Mouse (Mus musculus) embryonic facial prominence, embryonic 15.5 days (tissue): ENCODE measurements around the gene Ptger4. TPM values are rescaled to one million over a fixed set of nuclear protein-coding genes. Genes with fewer than 3 reads are reported as not detected.
A peak's percentile ranks its signal among the peaks of the same experiment; 100 is the strongest.

Experiments used
- ATAC-seq: fragments of 200-750 bp; cut with Nextera tagmentation; 2 replicates; pipeline ENCODE4 v1.8.0; 2017; ENCODE audit warnings: low read depth, moderate TSS enrichment; ENCODE audit not compliant: insufficient number of reproducible peaks, low FRiP score, low TSS enrichment
- H3K27ac ChIP-seq: fragments of 300-500 bp; sonication (generic); replicated peaks from 2 replicates; pipeline ENCODE4 v1.5.1; 2015; ENCODE audit warnings: mild to moderate bottlenecking, inconsistent platforms
- H3K27me3 ChIP-seq: fragments of 300-500 bp; sonication (generic); 2 replicates; pipeline ENCODE4 v1.6.1; 2015; ENCODE audit warnings: inconsistent platforms
- H3K36me3 ChIP-seq: fragments of 300-500 bp; sonication (generic); 2 replicates; pipeline ENCODE4 v1.6.1; 2015; ENCODE audit warnings: mild to moderate bottlenecking, inconsistent platforms
- H3K4me1 ChIP-seq: fragments of 300-500 bp; sonication (generic); 2 replicates; pipeline ENCODE4 v1.6.1; 2015; ENCODE audit warnings: inconsistent platforms
- H3K4me2 ChIP-seq: fragments of 300-500 bp; sonication (generic); replicated peaks from 2 replicates; pipeline ENCODE4 v1.6.1; 2015; ENCODE audit warnings: mild to moderate bottlenecking, inconsistent platforms
- H3K4me3 ChIP-seq: fragments of 300-500 bp; sonication (generic); replicated peaks from 2 replicates; pipeline ENCODE4 v1.5.1; 2015; ENCODE audit warnings: mild to moderate bottlenecking, inconsistent platforms
- H3K9ac ChIP-seq: fragments of 300-500 bp; sonication (generic); 2 replicates; pipeline ENCODE4 v1.6.1; 2015; ENCODE audit warnings: inconsistent platforms
- H3K9me3 ChIP-seq: fragments of 300-500 bp; sonication (generic); replicated peaks from 2 replicates; pipeline ENCODE4 v1.6.1; 2016; ENCODE audit warnings: inconsistent platforms
- WGBS: fragments of 180-500 bp; shearing (Covaris S2); methylation state at CpG from one replicate; pipeline ENCODE4 v1.1.7; 2015; 5-methylcytosine and 5-hydroxymethylcytosine counted together
- polyA plus RNA-seq: library from polyadenylated mRNA; unstranded; fragments of >200 nt; fragmentation: Nextera tagmentation; extraction: Ambion mirVana; gene quantifications from 2 replicates; pipeline ENCODE4 v1.2.1, GENCODE M21; 2015

Ptger4 gene
- polyA plus RNA-seq, 1 experiment from 2014 or later: 5.0 TPM

GRCm38 (mm10) chr15:5193833-5194232, 50.2 kb downstream of the Ptger4 start:
- Histone ChIP-seq H3K4me2 (no peak overlapping the region), H3K27ac (no peak overlapping the region), H3K9ac (no peak overlapping the region), H3K36me3 (peaks cover 19% of the 10 kb centered on the region; the same call in 1 of the 2 replicates), H3K9me3 (no peaks in the 10 kb centered on the region), H3K4me1 (no peaks in the 10 kb centered on the region), H3K4me3 (no peak overlapping the region), H3K27me3 (no peaks in the 10 kb centered on the region)
- 71% methylated on average over 3 of the region's 3 CpGs for WGBS
- no peak for ATAC-seq

DNA sequence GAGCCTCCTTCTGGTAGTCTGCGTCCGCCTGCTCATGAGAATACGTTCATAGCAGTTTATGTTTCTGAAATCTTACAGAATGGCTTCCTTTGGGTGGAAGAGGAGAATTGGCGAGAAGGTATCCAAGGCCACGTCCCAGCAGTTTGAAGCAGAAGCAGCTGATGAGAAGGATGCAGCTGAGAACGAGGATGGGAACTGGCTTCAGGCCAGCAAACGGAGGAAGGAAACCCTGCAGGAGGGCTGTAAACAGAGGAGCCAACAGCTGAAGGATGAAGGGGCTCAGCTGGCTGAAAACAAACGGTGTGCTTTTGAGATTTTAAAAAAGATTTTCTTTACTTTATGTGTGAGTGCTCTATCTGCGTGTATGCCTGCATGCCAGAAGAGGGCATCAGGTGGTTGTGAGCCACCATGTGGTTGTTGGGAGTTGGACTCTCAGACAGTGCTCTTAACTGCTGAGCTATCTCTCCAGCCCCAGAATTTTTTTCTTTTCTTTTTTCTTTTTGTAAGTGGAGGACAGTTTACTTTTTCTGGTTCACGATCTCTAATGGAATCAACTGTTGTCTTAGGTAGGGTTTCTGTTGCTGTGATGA, 54.4 kb downstream of the Ptger4 start:
- Histone ChIP-seq H3K4me2 (no peak overlapping the region), H3K36me3 (peaks cover 19% of the 10 kb centered on the region; the same call in 1 of the 2 replicates), H3K27me3 (no peaks in the 10 kb centered on the region), H3K9me3 (no peaks in the 10 kb centered on the region), H3K27ac (no peak overlapping the region), H3K9ac (no peak overlapping the region), H3K4me3 (no peak overlapping the region), H3K4me1 (peaks cover 14% of the 10 kb centered on the region)
- WGBS: 67% methylated on average over 10 of the region's 10 CpGs
- no peak for ATAC-seq

DNA sequence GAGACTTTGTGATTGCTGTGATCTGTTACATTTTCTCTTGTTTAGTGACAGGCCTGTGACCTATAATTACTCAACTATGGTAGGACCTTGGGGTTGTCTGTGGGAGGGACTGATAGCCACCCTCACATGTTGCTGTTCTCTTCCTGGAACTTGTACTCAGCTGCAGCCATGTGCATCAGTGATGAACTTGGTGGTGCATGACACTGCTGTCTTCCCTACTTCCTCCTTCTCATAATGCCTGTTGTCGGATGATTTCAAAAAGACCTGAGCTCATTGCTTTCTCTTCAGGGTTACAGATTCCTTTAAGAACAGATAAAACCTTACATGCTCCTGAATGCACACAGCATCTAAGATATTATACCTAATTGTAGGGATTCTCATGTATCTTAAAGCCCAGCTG, 56.0 kb downstream of the Ptger4 start:
- no peak overlapping the region for H3K4me3 ChIP-seq
- peaks cover 18% of the 10 kb centered on the region for H3K4me1 ChIP-seq
- H3K27ac ChIP-seq: no peak overlapping the region
- WGBS: 93% methylated on average over 1 of the region's 1 CpGs
- no peak for ATAC-seq
- no peak overlapping the region for H3K9ac ChIP-seq
- H3K27me3 ChIP-seq: no peaks in the 10 kb centered on the region
- peaks cover 19% of the 10 kb centered on the region; the same call in 1 of the 2 replicates for H3K36me3 ChIP-seq
- H3K9me3 ChIP-seq: no peaks in the 10 kb centered on the region
- no peak overlapping the region for H3K4me2 ChIP-seq

GRCm38 (mm10) chr15:5187116-5187515, 56.9 kb downstream of the Ptger4 start:
- no peaks in the 10 kb centered on the region for H3K9me3 ChIP-seq
- peaks cover 19% of the 10 kb centered on the region; the same call in 1 of the 2 replicates for H3K36me3 ChIP-seq
- H3K27me3 ChIP-seq: no peaks in the 10 kb centered on the region
- H3K27ac ChIP-seq: no peak overlapping the region
- ATAC-seq: no peak
- 41% methylated on average over 4 of the region's 4 CpGs for WGBS
- H3K4me2 ChIP-seq: no peak overlapping the region
- peaks cover 18% of the 10 kb centered on the region for H3K4me1 ChIP-seq
- H3K9ac ChIP-seq: no peak overlapping the region
- H3K4me3 ChIP-seq: no peak overlapping the region

DNA sequence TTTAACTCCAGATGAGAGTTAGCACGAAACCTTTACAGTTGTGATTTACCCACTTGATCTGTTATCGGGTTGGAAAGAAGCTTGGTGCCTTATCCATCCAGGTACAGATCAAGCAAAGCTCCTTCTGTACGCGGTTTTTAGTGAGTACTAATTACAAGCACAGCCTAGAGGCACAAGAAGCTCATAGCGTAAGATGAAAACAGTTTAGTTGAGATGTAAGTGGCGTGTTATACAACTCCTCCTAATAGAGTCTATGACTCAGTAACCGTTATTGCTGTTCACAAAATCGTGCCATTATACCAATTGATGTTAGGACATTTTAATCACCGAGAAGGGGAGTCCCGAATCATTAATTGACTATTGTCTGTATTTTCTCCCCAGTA, 57.7 kb downstream of the Ptger4 start:
- Histone ChIP-seq H3K27me3 (no peaks in the 10 kb centered on the region), H3K36me3 (peaks cover 12% of the 10 kb centered on the region; the same call in 1 of the 2 replicates), H3K4me2 (peak overlapping the region; percentile 67), H3K4me3 (peak overlapping the region; percentile 99), H3K4me1 (peaks cover 18% of the 10 kb centered on the region), H3K27ac (peak overlapping the region; percentile 91; the same call in 1 of the 2 replicates), H3K9me3 (no peaks in the 10 kb centered on the region), H3K9ac (peak overlapping the region; percentile 81)
- ATAC-seq: no peak
- WGBS: 30% methylated on average over 10 of the region's 10 CpGs

DNA sequence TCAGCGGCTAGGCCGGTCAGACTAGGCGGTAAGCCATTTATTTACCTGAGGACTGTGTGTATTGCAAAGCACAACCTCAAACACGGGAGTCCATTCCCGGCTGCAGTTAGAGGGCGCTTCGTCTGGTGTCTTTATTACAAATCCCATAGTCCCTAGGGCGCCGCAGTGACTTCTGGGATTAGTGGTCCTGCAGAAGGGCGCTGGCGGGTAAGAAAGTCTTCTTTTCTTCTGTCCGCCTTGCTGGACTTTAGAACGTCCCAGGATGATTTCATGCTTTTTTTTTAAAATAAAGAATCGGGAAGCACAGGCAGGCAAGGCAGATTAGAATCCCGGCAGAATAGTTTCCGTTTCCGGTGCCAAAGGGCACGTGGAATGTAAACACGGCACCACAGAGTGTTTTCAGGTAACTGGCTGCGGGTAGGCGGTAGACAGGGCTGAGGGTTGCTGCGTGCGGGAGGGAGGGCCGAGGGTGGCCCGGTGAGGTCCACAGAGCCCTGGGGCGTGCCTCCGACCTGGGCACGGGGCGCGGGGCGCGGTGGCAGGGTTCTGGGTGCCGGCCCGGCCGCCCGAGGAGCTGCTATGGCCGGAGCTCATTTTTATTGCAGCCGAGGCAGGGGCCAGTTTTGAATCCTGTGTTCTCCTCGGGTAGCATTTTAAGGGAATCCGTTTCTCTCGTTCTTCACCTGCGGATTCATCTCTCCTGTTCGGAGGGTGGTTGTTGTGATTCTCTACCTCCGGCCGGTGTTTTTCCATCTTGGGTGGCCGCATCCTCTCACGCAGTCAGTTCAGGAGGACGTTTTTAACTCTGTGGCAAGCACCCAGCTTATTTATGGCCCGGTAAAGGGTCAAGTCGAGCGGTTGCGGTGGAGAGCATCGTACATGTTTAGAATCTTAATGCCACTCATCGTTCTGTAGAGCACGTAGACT, 58.4 kb downstream of the Ptger4 start, which contains the start of gene Ttc33:
TSS of gene Ttc33 (plus strand) at position 160 of the 927 bp plus-strand sequence.
- peak; percentile 74 for ATAC-seq
- H3K36me3 ChIP-seq: peaks cover 8% of the 10 kb centered on the region; the same call in 1 of the 2 replicates
- 1% methylated on average over 55 of the region's 55 CpGs for WGBS
- H3K9me3 ChIP-seq: no peaks in the 10 kb centered on the region
- no peaks in the 10 kb centered on the region for H3K27me3 ChIP-seq
- peak within 1 kb of the TSS; percentile 91 for H3K27ac ChIP-seq
- H3K4me3 ChIP-seq: peak within 1 kb of the TSS; percentile 99
- H3K4me1 ChIP-seq: peaks cover 18% of the 10 kb centered on the region
- H3K4me2 ChIP-seq: peak within 1 kb of the TSS; percentile 67
- H3K9ac ChIP-seq: peak within 1 kb of the TSS; percentile 81

DNA sequence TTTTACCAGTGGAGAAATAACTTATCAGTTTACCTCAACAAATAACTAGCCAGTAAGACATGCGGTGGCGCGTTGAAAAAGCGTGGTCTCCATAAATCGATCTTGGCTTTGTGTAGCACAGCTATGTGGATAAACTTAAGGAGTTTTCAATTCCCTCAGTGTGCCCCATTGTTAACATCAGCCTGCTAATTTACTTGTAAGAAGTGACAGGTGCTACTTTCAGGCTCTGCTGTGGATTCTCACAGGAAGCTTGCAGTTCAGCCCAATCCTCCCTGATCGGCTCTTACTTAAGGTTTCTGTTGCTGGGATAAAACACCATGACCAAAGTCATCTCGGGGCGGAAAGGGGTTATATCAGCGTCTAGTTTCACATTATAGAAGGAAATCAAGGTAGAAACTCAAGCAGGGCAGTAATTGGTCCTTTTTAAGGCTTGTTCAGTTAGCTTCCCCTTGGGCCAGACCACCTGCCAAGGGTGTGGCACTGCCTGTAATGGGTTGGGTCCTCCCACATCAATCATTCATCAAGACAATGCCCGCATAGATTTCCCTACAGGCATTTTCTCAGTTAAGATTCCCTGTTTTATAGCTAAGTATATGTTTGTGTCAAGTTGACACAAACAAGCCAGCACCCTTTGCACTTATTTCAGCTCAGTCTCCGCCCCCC, 59.2 kb downstream of the Ptger4 start:
- H3K27ac ChIP-seq: peak overlapping the region; percentile 91
- H3K4me3 ChIP-seq: peak overlapping the region; percentile 99
- H3K36me3 ChIP-seq: peaks cover 4% of the 10 kb centered on the region; the same call in 1 of the 2 replicates
- WGBS: 33% methylated on average over 11 of the region's 11 CpGs
- H3K27me3 ChIP-seq: no peaks in the 10 kb centered on the region
- no peaks in the 10 kb centered on the region for H3K9me3 ChIP-seq
- peaks cover 18% of the 10 kb centered on the region for H3K4me1 ChIP-seq
- ATAC-seq: peak; percentile 27; the same call in 1 of the 2 replicates
- H3K4me2 ChIP-seq: peak overlapping the region; percentile 67
- H3K9ac ChIP-seq: peak overlapping the region; percentile 81

DNA sequence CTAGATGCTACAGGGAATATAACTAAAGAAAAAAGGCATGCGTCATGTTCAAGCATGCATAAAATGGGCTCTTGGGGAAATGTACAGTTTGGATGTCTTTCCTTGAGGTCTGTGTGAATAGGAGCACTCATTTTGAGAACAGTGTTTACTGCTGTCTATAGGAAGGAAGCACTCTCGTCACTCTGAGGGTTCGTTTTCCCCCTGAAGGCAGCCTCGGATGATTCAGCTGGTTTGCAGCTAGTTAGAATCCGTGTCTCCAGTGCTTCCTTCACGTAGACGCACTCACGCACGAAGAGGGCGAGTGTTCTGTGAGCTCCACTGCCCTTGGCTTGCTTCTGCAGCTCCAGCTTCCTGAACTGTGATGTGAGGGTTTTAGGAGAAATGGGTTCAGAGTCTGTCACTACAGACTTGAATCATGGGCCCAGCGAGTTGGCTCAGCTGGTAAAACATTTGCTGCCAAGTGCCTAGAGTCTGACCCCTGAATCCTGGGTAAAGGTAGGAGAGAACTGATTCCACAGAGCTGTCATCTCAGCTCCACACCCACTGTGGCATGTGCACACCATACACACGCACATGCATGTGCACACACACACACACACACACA, 70.7 kb downstream of the Ptger4 start:
- no peak overlapping the region for H3K4me3 ChIP-seq
- peaks cover 63% of the 10 kb centered on the region for H3K36me3 ChIP-seq
- no peak for ATAC-seq
- no peaks in the 10 kb centered on the region for H3K4me1 ChIP-seq
- no peaks in the 10 kb centered on the region for H3K9me3 ChIP-seq
- no peak overlapping the region for H3K4me2 ChIP-seq
- no peak overlapping the region for H3K27ac ChIP-seq
- H3K27me3 ChIP-seq: no peaks in the 10 kb centered on the region
- H3K9ac ChIP-seq: no peak overlapping the region
- 74% methylated on average over 12 of the region's 12 CpGs for WGBS

GRCm38 (mm10) chr15:5165121-5165773, 78.7 kb downstream of the Ptger4 start:
- H3K9ac ChIP-seq: no peak overlapping the region
- peaks cover 51% of the 10 kb centered on the region for H3K36me3 ChIP-seq
- WGBS: 82% methylated on average over 12 of the region's 12 CpGs
- H3K27me3 ChIP-seq: no peaks in the 10 kb centered on the region
- no peak overlapping the region for H3K4me2 ChIP-seq
- H3K9me3 ChIP-seq: no peaks in the 10 kb centered on the region
- no peaks in the 10 kb centered on the region for H3K4me1 ChIP-seq
- no peak overlapping the region for H3K4me3 ChIP-seq
- no peak overlapping the region for H3K27ac ChIP-seq
- no peak for ATAC-seq

- Histone ChIP-seq H3K9ac (no peak overlapping the region), H3K27ac (no peak overlapping the region), H3K27me3 (no peaks in the 10 kb centered on the region), H3K4me1 (peaks cover 8% of the 10 kb centered on the region; the same call in 1 of the 2 replicates), H3K4me3 (no peak overlapping the region), H3K9me3 (no peaks in the 10 kb centered on the region), H3K4me2 (no peak overlapping the region), H3K36me3 (peaks cover 9% of the 10 kb centered on the region; the same call in 1 of the 2 replicates)
- ATAC-seq: no peak
- WGBS: 77% methylated on average over 6 of the region's 6 CpGs
These were observed 85.2 kb downstream of the Ptger4 start for GRCm38 (mm10) chr15:5158827-5159226.
